Mouse (Mus musculus) MEL (cell line): Measurements from ENCODE around the gene Hspa1a.
A peak's percentile ranks its signal among the peaks of the same experiment; 100 is the strongest.

Experiments used
- CTCF ChIP-seq, 3 experiments: IDR thresholded peaks in 2 of 3; conservative IDR thresholded peaks in 1 of 3; 2 replicates each; pipeline ENCODE4 v1.5.1; 2011 to 2012; ENCODE audit warnings: low read length in 3 of 3, low read depth in 2 of 3, mild to moderate bottlenecking in 2 of 3, improper control_type of control experiment in 1 of 3, inconsistent platforms in 1 of 3, mixed read lengths in 1 of 3, moderate library complexity in 1 of 3; ENCODE audit not compliant: control insufficient read depth in 1 of 3, insufficient read depth in 1 of 3, poor library complexity in 1 of 3, severe bottlenecking in 1 of 3
- ELF1 ChIP-seq: IDR thresholded peaks from 2 replicates; pipeline ENCODE4 v1.6.1; 2014; ENCODE audit warnings: low read depth, mild to moderate bottlenecking, inconsistent platforms, low read length, improper control_type of control experiment, moderate library complexity
- NELFE ChIP-seq: IDR thresholded peaks from 2 replicates; pipeline ENCODE4 v1.6.1; 2011; ENCODE audit warnings: low read depth, low read length, improper control_type of control experiment
- TBP ChIP-seq: IDR thresholded peaks from 2 replicates; pipeline ENCODE4 v1.8.0; 2011; ENCODE audit warnings: low read depth, low read length, improper control_type of control experiment
- TCF12 ChIP-seq: IDR thresholded peaks from 2 replicates; pipeline ENCODE4 v1.6.1; 2014; ENCODE audit warnings: low read depth, mild to moderate bottlenecking, inconsistent platforms, low read length, improper control_type of control experiment, moderate library complexity
- USF1 ChIP-seq: IDR thresholded peaks from 2 replicates; pipeline ENCODE4 v1.6.1; 2014; ENCODE audit warnings: low read depth, mild to moderate bottlenecking, inconsistent platforms, low read length, improper control_type of control experiment, moderate library complexity

DNA sequence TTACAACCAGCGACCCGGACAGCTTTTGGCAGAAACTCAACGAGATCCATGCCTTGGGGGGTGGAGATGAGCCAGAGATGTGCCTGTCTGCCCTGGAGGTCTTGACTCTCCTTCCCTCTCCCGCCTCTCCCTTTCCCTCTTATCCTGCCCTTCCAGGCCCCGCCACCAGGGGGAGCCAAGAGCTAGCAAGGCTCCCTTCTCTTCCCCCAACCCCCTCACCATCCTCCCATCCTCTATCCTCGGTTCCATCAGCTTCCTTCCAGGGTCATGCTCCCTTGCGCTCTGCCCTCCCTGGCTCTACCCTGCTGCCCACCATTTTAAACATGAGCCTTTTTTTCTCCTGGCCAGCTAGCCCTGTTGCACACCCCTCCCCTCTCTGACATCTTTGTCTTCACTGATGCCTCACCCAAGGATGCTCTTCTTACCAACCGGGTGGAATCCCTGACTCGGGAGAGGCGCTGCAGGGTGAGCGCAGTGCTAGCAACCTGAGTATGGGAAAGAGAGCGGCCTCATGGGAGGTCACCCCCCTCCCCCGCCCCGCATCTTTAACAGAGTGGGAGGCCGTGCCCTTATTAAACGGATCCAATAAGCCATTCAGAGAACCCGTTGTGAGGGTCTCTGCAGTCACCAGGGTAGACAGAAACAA is 49.3 kb upstream of the Hspa1a start:
- TF ChIP-seq NELFE, result no peak
- TF ChIP-seq TBP, result peak; percentile 62; the same call in 1 of the 2 replicates
- no peak for TF ChIP-seq ELF1
- TF ChIP-seq USF1, result no peak
- TF ChIP-seq CTCF (IDR thresholded peaks at IDR 0.05 in 2 of 3, conservative IDR thresholded peaks at IDR 0.05 in 1 of 3; ENCODE audit: control insufficient read depth in 1 of 3, insufficient read depth in 1 of 3, low read depth in 2 of 3, low read length in 3 of 3, poor library complexity in 1 of 3, severe bottlenecking in 1 of 3), result peak; percentile 93 to 99 (median 95)
- no peak for TF ChIP-seq TCF12
